Mouse (Mus musculus): ENCODE data around the gene Draxin. TPM values are rescaled to one million over a fixed set of nuclear protein-coding genes. Genes with fewer than 3 reads are reported as not detected.

Gene Draxin
- total and polyA plus RNA-seq, 3 experiments: 0.04 TPM; not detected in 2

GRCm38 (mm10) chr4:148165551-148165950 lies 35.1 kb upstream of the Draxin start:
- peaks cover 2 to 4% of the 10 kb centered on the region in 2 experiments; a peak in 2 of 4 replicates for H3K4me1 ChIP-seq (ENCODE audit: control insufficient read depth in 1 of 2, insufficient read depth in 2 of 2)
- H3K27ac ChIP-seq (ENCODE audit: insufficient read depth, low read depth): no peak overlapping the region
- no peak for DNase-seq (ENCODE audit: extremely low read depth)
- H3K36me3 ChIP-seq (replicated peaks in 1 of 2; ENCODE audit: control insufficient read depth in 1 of 2, insufficient read depth in 1 of 2, low read length in 1 of 2): no peaks in the 10 kb centered on the region
- in situ Hi-C loops (cut with MboI; ENCODE audit: low pct_ligation_motif_present, low pct_unique_long_range_greater_than_20kb, low sequenced_read_pairs): loop anchor here (25.0 kb wide), 1 partner anchor 447 kb away; the partner anchor contains the start of gene Masp2
- no peaks in the 10 kb centered on the region for H3K9me3 ChIP-seq (replicated peaks; ENCODE audit: low read length)
- TF ChIP-seq RCOR1 (conservative IDR thresholded peaks at IDR 0.05; ENCODE audit: low read depth, low read length) (no peak), ELF1 (IDR thresholded peaks at IDR 0.05; ENCODE audit: low read depth, low read length) (no peak), ZNF384 (IDR thresholded peaks at IDR 0.05; ENCODE audit: low read depth, low read length) (no peak), MAX (IDR thresholded peaks at IDR 0.05; ENCODE audit: low read length) (no peak), ZMIZ1 (IDR thresholded peaks at IDR 0.05; ENCODE audit: low read depth, low read length) (no peak), CTCF (conservative IDR thresholded peaks at IDR 0.05 in 1 of 2, IDR thresholded peaks at IDR 0.05 in 1 of 2; ENCODE audit: low read depth in 2 of 2, low read length in 2 of 2) (no peak)
- H3K9ac ChIP-seq (ENCODE audit: insufficient read depth, low read depth): no peak overlapping the region
- dilution Hi-C loops (cut with MboI; ENCODE audit: extremely low pct_ligation_motif_present, extremely low pct_unique_long_range_greater_than_20kb, low sequenced_read_pairs): no loop called here
- no peak overlapping the region for H3K4me3 ChIP-seq (replicated peaks in 1 of 3; ENCODE audit: low read depth in 2 of 3, low read length in 2 of 3, poor library complexity in 1 of 3)
- H3K27me3 ChIP-seq (replicated peaks): peaks cover 77% of the 10 kb centered on the region
- H3K4me2 ChIP-seq (ENCODE audit: insufficient read depth, low read depth, poor library complexity, severe bottlenecking): no peak overlapping the region
- no peaks in the 10 kb centered on the region for H3K79me2 ChIP-seq (replicated peaks; ENCODE audit: control insufficient read depth, extremely low read depth, insufficient read depth, poor library complexity, severe bottlenecking)

DNA sequence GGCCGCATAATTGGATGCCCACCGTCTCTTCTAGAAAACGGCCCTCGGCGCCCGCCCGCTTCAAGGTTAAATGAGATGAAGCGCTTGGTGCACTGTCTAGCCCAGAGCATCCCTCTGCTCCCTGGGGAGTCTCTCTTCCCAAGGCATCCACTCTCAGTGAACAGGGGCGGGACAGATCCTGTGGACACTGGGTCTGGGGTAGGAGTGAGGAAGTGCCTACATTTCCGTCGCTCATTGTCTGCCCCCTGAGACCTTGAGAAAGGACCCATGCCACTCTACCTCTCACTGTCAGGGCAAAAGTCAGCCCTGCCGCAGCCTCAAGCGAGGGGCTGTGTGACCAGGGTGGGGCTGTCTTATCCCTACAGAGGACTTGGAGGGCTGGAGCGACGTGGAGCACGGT lies 34.0 kb upstream of the Draxin start:
- no peak for DNase-seq (ENCODE audit: extremely low read depth)
- TF ChIP-seq HCFC1 (IDR thresholded peaks at IDR 0.05; ENCODE audit: low read depth, low read length) (no peak), POLR2A (IDR thresholded peaks at IDR 0.05; ENCODE audit: low read depth, low read length) (no peak), PAX5 (IDR thresholded peaks at IDR 0.05; ENCODE audit: low read length) (no peak), MXI1 (IDR thresholded peaks at IDR 0.05; ENCODE audit: low read depth, low read length) (no peak), CHD2 (IDR thresholded peaks at IDR 0.05; ENCODE audit: low read length) (no peak), POLR2AphosphoS2 (IDR thresholded peaks at IDR 0.05; ENCODE audit: low read depth, low read length) (no peak), MYC (IDR thresholded peaks at IDR 0.05; ENCODE audit: low read depth, low read length) (no peak), USF2 (conservative IDR thresholded peaks at IDR 0.05; ENCODE audit: low read depth, low read length) (no peak), CHD1 (IDR thresholded peaks at IDR 0.05; ENCODE audit: low read depth, low read length) (no peak), ZNF384 (IDR thresholded peaks at IDR 0.05; ENCODE audit: low read depth, low read length) (no peak), ZKSCAN1 (IDR thresholded peaks at IDR 0.05; ENCODE audit: borderline replicate concordance, low read depth, low read length) (no peak), MAZ (IDR thresholded peaks at IDR 0.05; ENCODE audit: low read depth, low read length) (no peak), ELF1 (IDR thresholded peaks at IDR 0.05; ENCODE audit: low read depth, low read length) (no peak), JUND (conservative IDR thresholded peaks at IDR 0.05; ENCODE audit: low read depth, low read length) (no peak), GABPA (IDR thresholded peaks at IDR 0.05; ENCODE audit: insufficient replicate concordance, low read depth, low read length) (no peak), KAT2A (IDR thresholded peaks at IDR 0.05; ENCODE audit: insufficient replicate concordance, low read length) (no peak), ZMIZ1 (IDR thresholded peaks at IDR 0.05; ENCODE audit: low read depth, low read length) (no peak), NELFE (IDR thresholded peaks at IDR 0.05; ENCODE audit: low read depth, low read length) (no peak), RAD21 (IDR thresholded peaks at IDR 0.05; ENCODE audit: low read depth, low read length) (no peak)
- Histone ChIP-seq H3K9me3 (replicated peaks; ENCODE audit: low read length) (no peaks in the 10 kb centered on the region), H3K4me1 (ENCODE audit: control insufficient read depth in 1 of 2, insufficient read depth in 2 of 2) (peaks cover 2 to 7% of the 10 kb centered on the region in 2 experiments; a peak in 2 of 4 replicates), H3K27ac (ENCODE audit: insufficient read depth, low read depth) (no peak overlapping the region), H3K4me2 (ENCODE audit: insufficient read depth, low read depth, poor library complexity, severe bottlenecking) (no peak overlapping the region), H3K4me3 (replicated peaks in 1 of 3; ENCODE audit: low read depth in 2 of 3, low read length in 2 of 3, poor library complexity in 1 of 3) (no peak overlapping the region), H3K36me3 (replicated peaks in 1 of 2; ENCODE audit: control insufficient read depth in 1 of 2, insufficient read depth in 1 of 2, low read length in 1 of 2) (no peaks in the 10 kb centered on the region), H3K27me3 (replicated peaks) (peaks cover 72% of the 10 kb centered on the region), H3K79me2 (replicated peaks; ENCODE audit: control insufficient read depth, extremely low read depth, insufficient read depth, poor library complexity, severe bottlenecking) (no peaks in the 10 kb centered on the region), H3K9ac (ENCODE audit: insufficient read depth, low read depth) (no peak overlapping the region)
- in situ Hi-C loops (cut with MboI; ENCODE audit: low pct_ligation_motif_present, low pct_unique_long_range_greater_than_20kb, low sequenced_read_pairs): loop anchor here (25.0 kb wide), 1 partner anchor 448 kb away; the partner anchor contains the start of gene Masp2
- dilution Hi-C loops (cut with MboI; ENCODE audit: extremely low pct_ligation_motif_present, extremely low pct_unique_long_range_greater_than_20kb, low sequenced_read_pairs): no loop called here
